Mouse (Mus musculus): ENCODE measurements around the gene Nudt10. TPM values are rescaled to one million over a fixed set of nuclear protein-coding genes. Genes with fewer than 3 reads are reported as not detected.
"Not testable (repeated sequence)": the region's sequence is repeated elsewhere in the genome, so short reads cannot be mapped to it uniquely, and the experiment has no call there.

The Nudt10 gene
- 5.0 and 5.9 TPM in 2 replicates for polyA plus RNA-seq (2016; fragmentation: Nextera tagmentation; extraction: Ambion mirVana)

DNA sequence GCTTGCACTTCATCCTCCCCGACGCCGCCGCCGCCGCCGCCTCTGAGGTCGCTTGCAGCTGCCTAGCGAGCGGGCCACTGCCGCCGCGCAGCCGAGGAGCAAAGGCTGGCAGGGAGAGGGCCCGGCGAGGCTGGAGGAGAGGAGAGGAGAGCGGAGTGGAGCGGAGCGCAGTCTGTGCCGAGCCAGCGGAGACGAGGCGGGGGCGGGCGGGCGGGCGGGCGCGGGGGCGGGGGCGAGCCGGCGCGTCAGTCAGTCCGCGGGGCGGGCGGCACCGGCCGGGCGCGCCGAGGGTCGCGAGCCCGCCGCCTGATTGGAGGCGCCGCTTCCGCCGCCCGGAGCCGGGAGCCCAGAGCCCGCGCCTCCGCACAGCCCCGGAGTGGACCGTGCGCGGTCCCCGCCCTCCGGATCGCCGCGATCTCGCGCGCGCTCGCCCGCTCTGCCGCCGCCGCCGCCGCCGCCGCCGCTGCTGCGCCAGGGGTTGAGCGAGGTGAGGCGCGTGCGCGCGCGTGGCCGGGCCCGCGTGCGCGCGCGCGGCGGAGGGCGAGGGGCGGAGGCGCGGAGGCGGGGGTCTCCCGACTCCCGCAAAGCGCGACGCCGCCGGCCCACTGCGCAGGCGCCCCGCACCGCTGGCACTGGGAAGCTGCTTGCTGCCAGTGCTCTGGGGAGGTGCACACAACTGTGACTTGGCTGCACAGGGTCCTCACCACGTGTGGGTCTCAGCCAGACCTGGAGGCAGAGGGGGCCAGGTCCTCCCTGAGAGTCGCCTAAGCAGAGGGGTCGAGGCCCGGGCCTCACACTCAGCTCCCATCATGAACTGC is at the start of gene Nudt10:
Nudt10 (minus strand) TSS at position 193 of the 818 bp plus-strand sequence.
- H3K27me3 ChIP-seq (replicated peaks); H3K36me3 ChIP-seq; H3K9ac ChIP-seq; H3K4me1 ChIP-seq (replicated peaks); H3K9me3 ChIP-seq (replicated peaks); H3K27ac ChIP-seq (ENCODE audit: poor library complexity, severe bottlenecking): not testable (repeated sequence)
- H3K4me2 ChIP-seq: peak within 1 kb of the TSS; percentile 62
- WGBS: 8% methylated on average over 8 of the region's 116 CpGs
- peak; percentile 85 for ATAC-seq (ENCODE audit: insufficient number of reproducible peaks, low FRiP score)
- peak within 1 kb of the TSS; percentile 41 for H3K4me3 ChIP-seq

GRCm38 (mm10) chrX:6172136-6172822 is 536 bp downstream of the Nudt10 start:
- ATAC-seq (ENCODE audit: insufficient number of reproducible peaks, low FRiP score): peak; percentile 43; the same call in 1 of the 2 replicates
- peak overlapping the region; percentile 62 for H3K4me2 ChIP-seq
- H3K4me1 ChIP-seq (replicated peaks); H3K27ac ChIP-seq (ENCODE audit: poor library complexity, severe bottlenecking); H3K27me3 ChIP-seq (replicated peaks); H3K9ac ChIP-seq; H3K36me3 ChIP-seq; H3K9me3 ChIP-seq (replicated peaks): not testable (repeated sequence)
- 9% methylated on average over 19 of the region's 64 CpGs for WGBS
- peak overlapping the region; percentile 41 for H3K4me3 ChIP-seq

- H3K27ac ChIP-seq (ENCODE audit: poor library complexity, severe bottlenecking): no peak overlapping the region
- WGBS: 23% methylated on average over 12 of the region's 12 CpGs
- H3K9ac ChIP-seq: no peak overlapping the region
- no peaks in the 10 kb centered on the region for H3K9me3 ChIP-seq (replicated peaks)
- H3K36me3 ChIP-seq: no peaks in the 10 kb centered on the region
- peak overlapping the region; percentile 62 for H3K4me2 ChIP-seq
- peak overlapping the region; percentile 34 for H3K4me3 ChIP-seq
- H3K4me1 ChIP-seq (replicated peaks): no peaks in the 10 kb centered on the region
- no peaks in the 10 kb centered on the region for H3K27me3 ChIP-seq (replicated peaks)
- no peak for ATAC-seq (ENCODE audit: insufficient number of reproducible peaks, low FRiP score)
Observed at GRCm38 (mm10) chrX:6171718-6172117, 1.1 kb downstream of the Nudt10 start.

Other genes starting within 250 kb of the Nudt10 start
- 8.1 and 9.3 TPM in 2 replicates for gene Nudt11, start 125.6 kb downstream of the Nudt10 start, polyA plus RNA-seq (2016; fragmentation: Nextera tagmentation; extraction: Ambion mirVana)
- not detected in 2 replicates for gene AU022751, start 89.6 kb downstream of the Nudt10 start, polyA plus RNA-seq (2016; fragmentation: Nextera tagmentation; extraction: Ambion mirVana)
- 0.89 and 0.90 TPM in 2 replicates for gene Bmp15, start 147.7 kb upstream of the Nudt10 start, polyA plus RNA-seq (2016; fragmentation: Nextera tagmentation; extraction: Ambion mirVana)
- gene Shroom4, start 226.8 kb upstream of the Nudt10 start, polyA plus RNA-seq (2016; fragmentation: Nextera tagmentation; extraction: Ambion mirVana): 6.0 and 6.7 TPM in 2 replicates

All from heart, embryonic 12.5 days (tissue).